Mouse (Mus musculus) small intestine, adult 2 months (tissue): ENCODE data around the gene Arr3.

Source experiments
- CTCF ChIP-seq: fragments of 200-500 bp; IDR thresholded peaks from 2 replicates; pipeline ENCODE4 v1.5.1; 2012; ENCODE audit warnings: low read depth, mild to moderate bottlenecking, control low read depth, inconsistent platforms, low read length, moderate library complexity, mixed read lengths; ENCODE audit not compliant: insufficient replicate concordance, insufficient read length; ENCODE audit errors: extremely low read depth
- POLR2A ChIP-seq: fragments of 200-500 bp; IDR thresholded peaks from 2 replicates; pipeline ENCODE4 v1.6.1; 2012; ENCODE audit warnings: low read depth, mild to moderate bottlenecking, control low read depth, inconsistent platforms, low read length, moderate library complexity

GRCm38 (mm10) chrX:100629076-100629475 is 23.8 kb downstream of the Arr3 start:
- no peak for TF ChIP-seq CTCF
- no peak for TF ChIP-seq POLR2A
